Mouse (Mus musculus): ENCODE measurements at regions not wholly inside any gene's neighbourhood (a gene's known extent, or its start where the extent isn't known, plus 50 kb on each side); places are given as distances from the start of the nearest gene placed in this dataset.

DNA sequence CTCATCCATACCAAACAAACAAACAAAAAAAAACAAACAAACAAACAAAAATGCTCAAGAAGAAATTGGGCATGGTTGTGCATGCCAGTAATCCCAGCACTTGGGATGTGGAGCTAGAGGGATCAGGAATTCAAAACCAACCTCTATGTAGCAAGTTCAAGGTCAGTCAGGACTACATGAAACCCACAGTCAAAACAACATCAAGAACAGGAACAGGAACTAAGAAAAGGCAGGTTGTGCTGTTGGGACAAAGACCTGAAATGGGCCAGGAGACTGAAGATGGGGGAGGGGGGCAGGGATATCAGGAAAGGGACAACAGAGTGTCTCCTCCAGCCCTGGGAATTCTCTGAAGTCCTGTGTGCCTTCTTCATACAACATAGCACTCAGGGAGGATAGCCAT lies 87.8 kb upstream of the Rbpj start:
- H3K27ac ChIP-seq (ENCODE audit: low read length): no peak overlapping the region

DNA sequence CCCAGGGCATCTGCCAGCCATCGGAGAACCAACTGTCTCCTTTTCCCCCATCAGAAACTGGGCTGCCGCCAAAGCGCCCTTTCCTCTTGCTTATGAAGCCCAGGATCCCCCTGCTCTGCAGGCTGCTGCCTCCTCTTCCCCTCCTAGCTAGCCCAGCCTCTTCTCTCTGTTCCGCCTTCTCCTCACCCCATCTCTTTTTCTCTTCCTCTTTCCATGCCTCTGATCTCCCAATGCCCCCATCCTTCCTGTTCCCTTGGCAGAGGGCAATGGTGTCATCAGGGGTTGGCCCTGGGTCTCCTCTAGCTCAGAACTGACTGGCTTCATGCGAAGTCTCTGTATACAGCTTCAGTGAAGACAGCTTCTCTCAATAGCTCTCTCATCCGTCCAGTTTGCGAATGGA lies 87.4 kb upstream of the Rbpj start:
- H3K27ac ChIP-seq (ENCODE audit: low read length): no peak overlapping the region
- WGBS: 89% methylated on average over 7 of the region's 7 CpGs
- H3K36me3 ChIP-seq (ENCODE audit: control insufficient read depth, insufficient read depth, low read length): no peaks in the 10 kb centered on the region
- no peaks in the 10 kb centered on the region for H3K9me3 ChIP-seq (ENCODE audit: control insufficient read depth, low read length)
- no peaks in the 10 kb centered on the region for H3K27me3 ChIP-seq (ENCODE audit: control insufficient read depth, insufficient read depth, low read depth, low read length)
- no peak overlapping the region for H3K4me2 ChIP-seq (ENCODE audit: low read depth, low read length)
- no peak overlapping the region for H3K9ac ChIP-seq (ENCODE audit: low read length)
- no peak for ATAC-seq (ENCODE audit: low read depth)
- H3K4me1 ChIP-seq (replicated peaks; ENCODE audit: control insufficient read depth, insufficient read depth, low read length): peaks cover 8% of the 10 kb centered on the region; the same call in 1 of the 2 replicates
- H3K4me3 ChIP-seq (ENCODE audit: low read length): no peak overlapping the region

More for the DNA sequence above, 87.8 kb upstream of the Rbpj start:
- H3K36me3 ChIP-seq (ENCODE audit: control insufficient read depth, insufficient read depth, low read length): no peaks in the 10 kb centered on the region
- H3K4me1 ChIP-seq (replicated peaks; ENCODE audit: control insufficient read depth, insufficient read depth, low read length): peaks cover 8% of the 10 kb centered on the region; the same call in 1 of the 2 replicates
- H3K4me3 ChIP-seq (ENCODE audit: low read length): no peak overlapping the region
- no peak for ATAC-seq (ENCODE audit: low read depth)
- H3K27me3 ChIP-seq (ENCODE audit: control insufficient read depth, insufficient read depth, low read depth, low read length): no peaks in the 10 kb centered on the region
- H3K9me3 ChIP-seq (ENCODE audit: control insufficient read depth, low read length): no peaks in the 10 kb centered on the region
- no peak overlapping the region for H3K4me2 ChIP-seq (ENCODE audit: low read depth, low read length)
- no peak overlapping the region for H3K9ac ChIP-seq (ENCODE audit: low read length)

DNA sequence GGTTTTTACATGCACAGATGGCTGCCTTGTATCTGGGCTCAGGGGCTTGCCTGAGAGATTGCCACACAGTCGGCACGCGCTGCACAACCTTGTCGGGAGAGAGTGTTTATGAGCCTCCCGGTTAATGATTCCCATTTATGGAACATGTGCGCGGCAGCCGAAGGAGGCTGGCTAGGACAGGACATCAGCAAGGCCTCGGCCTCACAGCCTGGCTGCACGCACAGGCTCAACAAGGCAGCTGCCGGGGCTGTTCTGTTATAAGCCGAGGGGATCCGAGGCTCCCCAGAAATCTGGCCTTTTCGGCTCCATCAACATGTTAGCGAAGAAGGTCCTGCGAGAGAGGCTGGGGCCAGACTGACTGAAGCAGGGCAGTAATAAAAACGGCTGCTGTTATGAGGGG lies 86.3 kb upstream of the Rbpj start:
- 30% methylated on average over 17 of the region's 17 CpGs for WGBS
- H3K9me3 ChIP-seq (ENCODE audit: control insufficient read depth, low read length): no peaks in the 10 kb centered on the region
- no peak overlapping the region for H3K4me3 ChIP-seq (ENCODE audit: low read length)
- no peak overlapping the region for H3K4me2 ChIP-seq (ENCODE audit: low read depth, low read length)
- H3K9ac ChIP-seq (ENCODE audit: low read length): no peak overlapping the region
- peaks cover 8% of the 10 kb centered on the region; the same call in 1 of the 2 replicates for H3K4me1 ChIP-seq (replicated peaks; ENCODE audit: control insufficient read depth, insufficient read depth, low read length)
- H3K27ac ChIP-seq (ENCODE audit: low read length): no peak overlapping the region
- no peaks in the 10 kb centered on the region for H3K36me3 ChIP-seq (ENCODE audit: control insufficient read depth, insufficient read depth, low read length)
- H3K27me3 ChIP-seq (ENCODE audit: control insufficient read depth, insufficient read depth, low read depth, low read length): no peaks in the 10 kb centered on the region
- peak; percentile 60; the same call in 1 of the 2 replicates for ATAC-seq (ENCODE audit: low read depth)

DNA sequence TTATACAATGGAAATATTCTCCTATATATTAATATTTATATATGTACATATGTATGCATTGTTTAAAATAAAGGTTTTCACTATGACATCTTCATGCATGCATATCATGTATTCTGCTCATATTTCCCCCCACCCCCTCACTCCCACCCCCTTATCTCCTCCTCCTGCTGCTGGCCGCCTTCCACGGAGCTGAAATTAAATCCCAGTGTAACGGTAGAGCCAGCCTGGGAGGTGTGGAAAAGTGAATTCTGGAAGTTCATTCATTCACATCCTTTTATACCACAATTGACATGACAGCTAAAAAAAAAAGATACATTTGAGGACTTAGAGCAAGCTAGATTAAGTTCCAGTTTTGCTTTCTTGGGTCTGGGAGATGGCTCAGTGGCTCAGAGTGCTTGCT lies 85.7 kb upstream of the Rbpj start:
- no peak for ATAC-seq (ENCODE audit: low read depth)
- Histone ChIP-seq H3K9me3 (ENCODE audit: control insufficient read depth, low read length) (no peaks in the 10 kb centered on the region), H3K27ac (ENCODE audit: low read length) (no peak overlapping the region)

DNA sequence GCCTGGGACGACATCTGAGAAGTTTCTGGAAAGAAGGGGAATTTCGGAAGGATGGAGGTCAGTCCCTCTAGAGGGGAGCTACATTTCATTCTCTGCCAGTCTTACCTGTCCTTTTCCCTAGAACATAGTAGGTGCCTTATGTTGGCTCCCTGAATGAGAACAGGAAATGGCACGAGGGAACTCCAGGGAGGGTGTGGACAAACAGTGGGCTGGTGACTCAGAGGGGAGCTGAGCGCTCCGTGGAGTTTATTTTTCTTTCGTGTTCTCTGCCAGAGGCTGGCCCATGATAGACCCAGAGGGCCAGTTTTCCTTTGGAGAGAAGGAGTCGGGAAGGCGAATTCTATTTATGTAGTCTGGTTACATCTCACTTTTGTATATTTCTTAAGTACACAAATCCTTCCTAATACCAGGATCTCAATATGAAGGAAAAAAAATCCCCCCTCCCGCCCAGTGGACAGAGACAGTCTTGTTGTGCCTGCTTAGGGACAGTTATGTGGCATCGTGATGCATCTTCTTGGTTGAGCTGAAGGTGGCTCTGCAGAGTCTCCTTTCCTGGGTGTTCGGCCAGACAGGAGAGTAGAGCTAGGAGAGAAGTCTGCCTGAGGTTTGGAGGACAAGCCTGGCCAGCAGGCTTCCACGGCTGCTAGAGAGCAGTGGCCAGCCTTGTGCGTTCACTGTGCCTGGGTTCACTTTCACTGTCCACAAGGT lies 84.3 kb upstream of the Rbpj start:
- Histone ChIP-seq H3K4me1 (replicated peaks; ENCODE audit: control insufficient read depth, insufficient read depth, low read length) (peaks cover 8% of the 10 kb centered on the region; the same call in 1 of the 2 replicates), H3K27ac (ENCODE audit: low read length) (no peak overlapping the region), H3K4me3 (ENCODE audit: low read length) (no peak overlapping the region), H3K27me3 (ENCODE audit: control insufficient read depth, insufficient read depth, low read depth, low read length) (no peaks in the 10 kb centered on the region), H3K4me2 (ENCODE audit: low read depth, low read length) (no peak overlapping the region), H3K9ac (ENCODE audit: low read length) (no peak overlapping the region), H3K36me3 (ENCODE audit: control insufficient read depth, insufficient read depth, low read length) (no peaks in the 10 kb centered on the region), H3K9me3 (ENCODE audit: control insufficient read depth, low read length) (no peaks in the 10 kb centered on the region)
- ATAC-seq (ENCODE audit: low read depth): peak; percentile 57
- WGBS: 29% methylated on average over 13 of the region's 13 CpGs

More for the DNA sequence above, 85.7 kb upstream of the Rbpj start:
- H3K4me3 ChIP-seq (ENCODE audit: low read length): no peak overlapping the region
- H3K36me3 ChIP-seq (ENCODE audit: control insufficient read depth, insufficient read depth, low read length): no peaks in the 10 kb centered on the region
- peaks cover 8% of the 10 kb centered on the region; the same call in 1 of the 2 replicates for H3K4me1 ChIP-seq (replicated peaks; ENCODE audit: control insufficient read depth, insufficient read depth, low read length)
- H3K27me3 ChIP-seq (ENCODE audit: control insufficient read depth, insufficient read depth, low read depth, low read length): no peaks in the 10 kb centered on the region
- no peak overlapping the region for H3K9ac ChIP-seq (ENCODE audit: low read length)
- H3K4me2 ChIP-seq (ENCODE audit: low read depth, low read length): no peak overlapping the region
- WGBS: 28% methylated on average over 3 of the region's 3 CpGs

DNA sequence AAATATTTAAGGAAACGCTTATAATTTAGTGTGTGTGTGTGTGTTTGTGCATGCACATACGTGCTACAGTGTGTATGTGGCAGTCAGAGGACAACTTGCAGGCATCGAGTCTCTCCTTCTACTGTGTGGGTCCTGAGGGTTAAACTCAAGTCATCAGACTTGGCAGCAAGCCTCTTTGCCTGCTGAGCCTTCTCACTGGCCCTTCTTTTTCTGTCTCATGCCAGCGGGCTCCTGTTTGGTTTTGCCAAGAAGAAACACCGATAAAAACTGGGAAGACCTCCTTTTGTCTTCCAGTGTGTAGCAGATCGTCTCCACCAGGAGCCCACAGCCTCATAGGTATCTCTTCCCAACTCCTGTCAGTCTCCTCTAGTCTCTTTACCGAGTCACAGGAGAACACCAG lies 81.9 kb upstream of the Rbpj start:
- Histone ChIP-seq H3K9ac (ENCODE audit: low read length) (no peak overlapping the region), H3K9me3 (ENCODE audit: control insufficient read depth, low read length) (no peaks in the 10 kb centered on the region), H3K27me3 (ENCODE audit: control insufficient read depth, insufficient read depth, low read depth, low read length) (no peaks in the 10 kb centered on the region), H3K36me3 (ENCODE audit: control insufficient read depth, insufficient read depth, low read length) (no peaks in the 10 kb centered on the region), H3K4me3 (ENCODE audit: low read length) (no peak overlapping the region), H3K4me1 (replicated peaks; ENCODE audit: control insufficient read depth, insufficient read depth, low read length) (peaks cover 8% of the 10 kb centered on the region; the same call in 1 of the 2 replicates), H3K27ac (ENCODE audit: low read length) (no peak overlapping the region), H3K4me2 (ENCODE audit: low read depth, low read length) (no peak overlapping the region)
- 73% methylated on average over 7 of the region's 7 CpGs for WGBS
- ATAC-seq (ENCODE audit: low read depth): no peak

DNA sequence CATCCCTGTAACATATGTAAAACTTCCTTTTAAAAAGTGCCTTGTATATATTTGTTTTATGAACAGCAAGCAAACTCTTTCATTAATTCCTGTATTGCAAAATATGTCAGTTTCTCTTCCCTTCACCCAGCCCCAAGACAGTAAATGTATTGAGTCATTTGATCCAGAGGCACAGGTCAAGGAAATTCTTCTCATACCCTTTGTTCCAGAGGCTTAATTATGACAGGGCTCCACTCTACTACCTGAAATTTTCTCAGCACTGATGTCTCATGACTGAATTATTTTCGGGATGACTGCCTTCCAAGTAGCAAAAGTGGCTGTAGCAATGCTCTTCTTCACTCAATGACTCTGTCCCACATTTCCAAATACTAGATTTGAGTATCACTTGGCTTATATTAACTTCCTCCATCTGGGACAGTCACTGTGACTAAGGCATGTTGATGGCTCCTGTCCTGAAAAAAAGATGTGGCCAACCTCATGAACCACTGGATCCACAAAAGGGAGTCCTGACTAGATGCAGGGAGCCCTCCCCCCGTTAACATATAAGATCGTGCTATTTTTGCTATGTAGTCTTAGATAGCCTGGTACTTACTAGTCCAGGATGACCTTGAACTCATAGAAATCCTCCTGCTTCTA lies 80.3 kb upstream of the Rbpj start:
- ATAC-seq (ENCODE audit: low read depth): no peak
- no peaks in the 10 kb centered on the region for H3K9me3 ChIP-seq (ENCODE audit: control insufficient read depth, low read length)
- no peak overlapping the region for H3K9ac ChIP-seq (ENCODE audit: low read length)
- no peaks in the 10 kb centered on the region for H3K36me3 ChIP-seq (ENCODE audit: control insufficient read depth, insufficient read depth, low read length)
- WGBS: 81% methylated on average over 3 of the region's 3 CpGs
- no peaks in the 10 kb centered on the region; the same call in 1 of the 2 replicates for H3K4me1 ChIP-seq (replicated peaks; ENCODE audit: control insufficient read depth, insufficient read depth, low read length)
- no peaks in the 10 kb centered on the region for H3K27me3 ChIP-seq (ENCODE audit: control insufficient read depth, insufficient read depth, low read depth, low read length)
- H3K4me2 ChIP-seq (ENCODE audit: low read depth, low read length): no peak overlapping the region
- no peak overlapping the region for H3K4me3 ChIP-seq (ENCODE audit: low read length)
- H3K27ac ChIP-seq (ENCODE audit: low read length): no peak overlapping the region

DNA sequence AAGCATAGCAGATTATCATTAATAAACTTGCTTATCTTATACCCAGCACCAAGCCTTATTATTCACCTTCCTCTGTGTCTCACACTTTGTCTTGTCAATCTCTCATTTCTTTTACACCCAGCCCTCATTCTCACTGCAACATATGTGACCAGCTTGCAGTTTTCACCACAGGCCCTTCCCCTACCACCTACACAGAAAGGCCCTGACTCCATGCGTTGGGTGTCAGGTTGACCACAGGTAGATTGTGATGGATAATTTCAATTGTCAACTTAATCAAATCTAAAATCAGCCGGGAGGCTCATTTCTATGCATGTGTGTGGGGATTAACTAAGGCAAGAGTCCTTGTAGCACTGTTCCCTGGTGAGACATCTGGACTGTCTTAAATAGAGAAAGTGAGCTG lies 72.4 kb upstream of the Rbpj start:
- Histone ChIP-seq H3K36me3 (ENCODE audit: control insufficient read depth, insufficient read depth, low read length) (no peaks in the 10 kb centered on the region), H3K9ac (ENCODE audit: low read length) (no peak overlapping the region), H3K4me1 (replicated peaks; ENCODE audit: control insufficient read depth, insufficient read depth, low read length) (no peaks in the 10 kb centered on the region), H3K4me2 (ENCODE audit: low read depth, low read length) (no peak overlapping the region), H3K27me3 (ENCODE audit: control insufficient read depth, insufficient read depth, low read depth, low read length) (no peaks in the 10 kb centered on the region), H3K9me3 (ENCODE audit: control insufficient read depth, low read length) (no peaks in the 10 kb centered on the region), H3K27ac (ENCODE audit: low read length) (no peak overlapping the region), H3K4me3 (ENCODE audit: low read length) (no peak overlapping the region)
- no peak for ATAC-seq (ENCODE audit: low read depth)
- WGBS: 81% methylated on average over 2 of the region's 2 CpGs

DNA sequence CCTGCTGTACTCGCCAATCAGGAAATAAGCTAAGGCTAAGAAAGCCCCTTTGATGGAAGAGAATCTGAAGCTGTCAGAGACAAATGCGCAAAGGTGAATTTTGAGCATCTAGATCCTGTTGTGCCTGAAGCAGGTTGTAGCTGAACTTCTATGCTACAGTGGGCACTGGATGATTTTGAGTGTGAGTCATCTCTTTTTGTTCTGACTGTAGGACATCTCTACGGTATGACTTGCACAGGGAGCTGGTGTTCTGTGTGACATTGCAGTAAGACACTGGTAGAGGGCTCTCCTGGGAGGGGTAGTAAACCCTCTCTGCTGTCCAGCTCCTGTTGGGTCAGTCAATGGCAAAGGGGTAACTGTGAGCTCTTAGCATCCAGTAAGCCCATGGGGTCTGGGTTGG lies 71.4 kb upstream of the Rbpj start:
- Histone ChIP-seq H3K9me3 (ENCODE audit: control insufficient read depth, low read length) (no peaks in the 10 kb centered on the region), H3K4me3 (ENCODE audit: low read length) (no peak overlapping the region), H3K9ac (ENCODE audit: low read length) (no peak overlapping the region), H3K27ac (ENCODE audit: low read length) (no peak overlapping the region), H3K36me3 (ENCODE audit: control insufficient read depth, insufficient read depth, low read length) (no peaks in the 10 kb centered on the region), H3K4me1 (replicated peaks; ENCODE audit: control insufficient read depth, insufficient read depth, low read length) (no peaks in the 10 kb centered on the region), H3K4me2 (ENCODE audit: low read depth, low read length) (no peak overlapping the region), H3K27me3 (ENCODE audit: control insufficient read depth, insufficient read depth, low read depth, low read length) (no peaks in the 10 kb centered on the region)
- WGBS: 84% methylated on average over 3 of the region's 3 CpGs
- ATAC-seq (ENCODE audit: low read depth): no peak

Data from lung, embryonic 16.5 days (tissue).